Mouse (Mus musculus) olfactory bulb, adult 2 months (tissue): ENCODE data around the gene Micu2. TPM values are rescaled to one million over a fixed set of nuclear protein-coding genes. Genes with fewer than 3 reads are reported as not detected.

Experiments used
- H3K27ac ChIP-seq: fragments of 200-500 bp; 2 replicates; pipeline ENCODE4 v1.5.1; 2012; ENCODE audit warnings: low read depth, low read length; ENCODE audit not compliant: insufficient read depth
- H3K4me1 ChIP-seq: fragments of 200-500 bp; 2 replicates; pipeline ENCODE4 v1.6.1; 2012; ENCODE audit warnings: low read length; ENCODE audit not compliant: control insufficient read depth, insufficient read depth
- H3K4me3 ChIP-seq: fragments of 200-500 bp; 2 replicates; pipeline ENCODE4 v1.5.1; 2012; ENCODE audit warnings: mild to moderate bottlenecking, low read depth, low read length, moderate library complexity; ENCODE audit not compliant: insufficient read depth
- CTCF ChIP-seq: fragments of 200-500 bp; IDR thresholded peaks from 2 replicates; pipeline ENCODE4 v1.5.1; 2012; ENCODE audit warnings: low read depth, mild to moderate bottlenecking, low read length, moderate library complexity; ENCODE audit not compliant: insufficient read depth
- POLR2A ChIP-seq: fragments of 200-500 bp; IDR thresholded peaks from 2 replicates; pipeline ENCODE4 v1.6.1; 2012; ENCODE audit warnings: mild to moderate bottlenecking, low read depth, low read length, moderate library complexity; ENCODE audit not compliant: insufficient read depth
- WGBS: fragments of 180-500 bp; shearing (Covaris S2); methylation state at CpG from one replicate; pipeline ENCODE4 v1.1.7; 2018; 5-methylcytosine and 5-hydroxymethylcytosine counted together
- polyA plus RNA-seq: library from polyadenylated mRNA; stranded (reverse); fragments of >200 nt; gene quantifications from 2 replicates; pipeline ENCODE4 v1.2.4, GENCODE M21; 2012; ENCODE audit warnings: low replicate concordance; ENCODE audit not compliant: missing spikeins, insufficient read depth, insufficient read length

The Micu2 gene
- polyA plus RNA-seq = not detected in 2 replicates

DNA sequence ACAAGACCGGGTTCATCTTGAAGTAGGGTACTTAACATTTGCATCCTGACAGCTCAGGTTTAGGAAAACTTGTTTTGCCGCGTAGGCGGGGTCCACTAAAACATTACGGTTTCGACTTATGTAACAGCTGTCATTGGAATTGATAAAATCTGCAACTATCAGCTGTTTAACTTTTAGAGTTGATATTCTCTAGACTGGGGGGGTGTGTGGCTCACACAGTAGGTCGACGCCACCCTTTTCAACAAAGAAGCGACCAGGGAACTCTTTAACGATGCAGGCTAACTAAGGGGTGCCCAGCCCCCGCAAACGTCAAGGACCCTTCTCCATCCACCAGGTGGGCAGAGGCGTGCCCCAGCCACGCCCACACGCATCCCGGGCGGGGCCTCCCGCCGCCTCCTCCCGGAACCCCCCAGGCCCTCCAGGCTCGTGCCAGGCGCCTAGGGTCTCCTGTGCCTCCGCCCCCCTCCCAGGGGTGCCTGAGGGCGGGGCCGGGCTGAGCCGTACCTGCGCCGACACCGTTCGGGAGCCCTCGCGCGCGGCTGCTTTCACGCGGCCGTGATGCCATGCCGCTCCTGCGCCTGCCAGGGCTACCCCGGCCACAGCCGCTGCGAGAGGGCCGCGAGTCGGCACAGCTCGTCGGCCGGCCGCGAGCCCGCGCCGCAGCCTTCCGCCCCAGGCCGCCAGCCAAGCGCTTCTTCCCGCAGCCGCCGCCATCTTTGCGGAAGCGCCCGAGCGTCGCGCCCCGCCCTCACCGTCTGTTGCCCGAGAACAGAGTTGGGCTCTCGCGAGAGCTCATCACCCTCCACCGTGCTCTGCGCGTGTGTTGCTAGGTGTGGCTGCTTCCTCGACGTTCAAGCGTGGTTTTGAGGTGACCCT is at the start of gene Micu2:
TSS of gene Micu2 (minus strand) at position 737 of the 876 bp plus-strand sequence.
- peak within 1 kb of the TSS; percentile 64; the same call in 1 of the 2 replicates for H3K27ac ChIP-seq
- TF ChIP-seq POLR2A (peak; percentile 64; the same call in 1 of the 2 replicates), CTCF (no peak)
- WGBS = 2% methylated on average over 76 of the region's 76 CpGs

DNA sequence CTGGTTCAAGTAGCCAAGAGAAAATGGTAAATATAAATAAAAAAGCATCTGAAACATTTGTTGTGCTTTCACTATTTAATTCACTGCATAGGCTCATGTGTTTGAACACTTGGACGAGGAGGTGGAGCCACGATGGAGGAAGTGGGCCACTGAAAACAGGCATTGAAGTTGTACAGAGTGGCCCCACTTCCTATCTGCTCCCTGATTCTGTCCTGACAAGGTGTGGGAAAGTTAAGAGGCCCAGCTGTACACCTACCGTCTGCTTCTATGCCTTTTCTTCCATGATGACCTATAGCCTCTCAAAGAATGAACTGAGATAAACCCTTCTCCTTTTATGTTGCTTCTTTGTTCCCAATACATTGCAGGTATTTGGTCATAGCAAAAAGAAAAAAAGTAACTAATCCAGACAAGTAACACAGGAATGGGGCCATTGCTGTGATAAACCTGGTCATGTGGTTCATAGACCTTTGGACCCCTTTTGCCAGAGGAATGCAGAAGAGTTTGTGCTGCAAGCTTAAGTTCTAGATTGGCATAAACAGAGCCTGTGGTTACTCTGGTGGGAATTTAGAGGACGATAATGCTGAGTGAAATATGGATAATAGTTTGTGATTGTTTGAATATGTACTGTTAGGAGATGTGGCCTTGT is 47.7 kb upstream of the Micu2 start:
- Histone ChIP-seq H3K4me1 (no peaks in the 10 kb centered on the region), H3K27ac (no peak overlapping the region), H3K4me3 (no peak overlapping the region)
- no peak for TF ChIP-seq CTCF
- 92% methylated on average over 4 of the region's 4 CpGs for WGBS

More for the DNA sequence above, at the start of gene Micu2:
- H3K4me1 ChIP-seq = peaks cover 9% of the 10 kb centered on the region
- H3K4me3 ChIP-seq = peak within 1 kb of the TSS; percentile 70

DNA sequence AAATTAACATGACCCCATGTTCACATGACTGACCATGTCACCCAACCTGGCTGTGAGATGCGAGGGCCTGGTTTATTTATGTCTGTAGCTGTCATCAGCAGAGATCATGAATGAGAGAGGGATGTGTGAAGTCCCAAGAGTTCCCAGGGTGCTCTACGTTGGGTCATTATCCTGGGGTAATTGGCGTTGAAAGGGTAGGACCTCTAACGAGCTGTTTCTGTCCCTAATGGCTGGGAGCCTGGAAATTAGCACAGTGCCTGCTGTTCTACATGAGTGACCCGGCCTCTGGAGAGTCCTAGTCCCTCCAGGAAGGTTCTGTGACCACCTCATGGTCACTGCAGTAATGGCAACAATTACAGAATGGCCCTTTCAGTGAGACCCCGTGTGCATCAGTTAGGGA is 37.1 kb upstream of the Micu2 start:
- Histone ChIP-seq H3K4me3 (no peak overlapping the region), H3K4me1 (peaks cover 2% of the 10 kb centered on the region; the same call in 1 of the 2 replicates), H3K27ac (no peak overlapping the region)
- WGBS = 45% methylated on average over 6 of the region's 6 CpGs
- no peak for TF ChIP-seq POLR2A

DNA sequence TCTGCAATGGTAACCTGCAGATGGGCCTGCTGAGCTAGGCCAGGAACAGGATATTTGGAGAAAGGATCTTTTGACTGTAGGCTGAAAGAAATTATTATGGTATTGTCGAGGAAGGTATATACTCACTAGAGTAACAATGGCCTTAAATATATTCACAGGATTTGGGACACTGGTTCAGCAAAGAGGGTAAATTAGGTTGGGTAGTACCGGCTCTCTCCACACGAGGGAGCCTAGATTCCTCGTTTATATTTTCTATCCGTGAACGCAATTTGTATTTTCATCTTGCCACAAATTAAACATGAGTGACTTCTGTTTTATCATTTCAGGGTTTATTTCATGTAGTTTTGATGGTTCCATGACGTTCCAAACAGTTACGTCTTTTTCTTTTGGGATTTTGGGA is 35.5 kb upstream of the Micu2 start:
- Histone ChIP-seq H3K4me3 (no peak overlapping the region), H3K27ac (no peak overlapping the region), H3K4me1 (peaks cover 2% of the 10 kb centered on the region; the same call in 1 of the 2 replicates)
- 3% methylated on average over 8 of the region's 8 CpGs for WGBS
- TF ChIP-seq CTCF (no peak), POLR2A (no peak)

DNA sequence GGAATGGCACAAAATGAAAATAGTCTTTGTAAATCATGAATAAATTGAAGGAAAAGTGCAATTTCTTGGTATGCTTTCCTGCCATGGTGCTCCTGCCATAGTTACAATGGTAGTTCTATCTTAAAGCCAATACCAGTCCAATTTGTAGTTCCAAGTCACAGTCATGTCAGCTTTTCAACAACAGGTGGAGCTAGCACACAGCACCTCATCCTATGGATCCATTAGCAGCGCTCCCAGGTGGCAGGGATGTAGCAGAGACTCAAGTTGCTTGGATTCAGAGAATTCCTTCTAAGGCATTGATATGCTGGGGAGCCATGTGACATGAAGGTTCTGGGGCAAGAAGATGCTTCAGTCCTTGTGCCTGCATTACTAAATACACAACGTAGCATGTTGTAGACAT is 19.8 kb upstream of the Micu2 start:
- Histone ChIP-seq H3K4me3 (no peak overlapping the region), H3K27ac (no peak overlapping the region), H3K4me1 (no peaks in the 10 kb centered on the region)
- no peak for TF ChIP-seq CTCF
- TF ChIP-seq POLR2A = no peak
- WGBS = 53% methylated on average over 2 of the region's 2 CpGs

DNA sequence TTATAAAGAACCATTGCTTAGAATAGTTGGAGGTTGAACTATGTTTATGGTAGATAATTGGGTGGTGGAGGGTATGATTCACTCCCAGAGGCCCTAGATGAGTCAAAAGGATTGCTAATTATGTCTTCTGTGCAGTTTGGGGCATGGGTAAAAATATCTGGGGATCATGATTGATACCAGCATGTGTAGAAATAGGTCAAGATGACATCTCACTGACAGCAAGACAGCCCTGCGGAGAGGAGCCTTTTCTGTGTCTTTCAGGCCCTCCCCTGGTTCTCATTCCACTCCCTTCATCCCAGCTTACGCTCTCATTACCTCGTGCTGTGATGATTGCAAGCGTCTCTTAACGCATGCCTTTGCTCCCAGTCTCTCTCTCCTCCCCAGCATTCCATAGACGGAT is 4.8 kb upstream of the Micu2 start:
- H3K4me1 ChIP-seq = peaks cover 11% of the 10 kb centered on the region
- H3K4me3 ChIP-seq = no peak overlapping the region
- no peak for TF ChIP-seq CTCF
- TF ChIP-seq POLR2A = no peak
- WGBS = 40% methylated on average over 6 of the region's 6 CpGs
- H3K27ac ChIP-seq = peak overlapping the region; percentile 55

DNA sequence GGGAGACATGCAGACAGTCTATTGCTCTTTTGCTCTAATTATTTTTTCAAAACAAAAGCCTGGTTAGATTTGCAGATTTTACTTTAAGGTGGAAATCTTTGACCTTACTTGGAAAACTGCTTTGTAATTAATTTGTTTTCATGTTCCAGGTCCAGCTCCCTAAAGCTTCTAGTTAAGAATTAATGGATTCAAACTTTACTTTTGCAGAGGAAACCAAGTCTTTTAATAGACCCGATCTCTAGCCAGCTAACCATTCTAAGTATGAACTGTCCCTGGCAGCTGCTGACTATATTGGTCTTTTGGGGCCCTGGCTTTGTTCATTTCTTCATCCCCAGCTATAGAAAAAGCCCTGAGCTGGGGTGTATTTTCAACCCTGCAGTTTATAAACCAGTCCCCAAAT is 3.1 kb upstream of the Micu2 start:
- Histone ChIP-seq H3K27ac (no peak overlapping the region), H3K4me3 (no peak overlapping the region), H3K4me1 (peaks cover 14% of the 10 kb centered on the region)
- 29% methylated on average over 1 of the region's 1 CpGs for WGBS
- TF ChIP-seq POLR2A (no peak), CTCF (no peak)

DNA sequence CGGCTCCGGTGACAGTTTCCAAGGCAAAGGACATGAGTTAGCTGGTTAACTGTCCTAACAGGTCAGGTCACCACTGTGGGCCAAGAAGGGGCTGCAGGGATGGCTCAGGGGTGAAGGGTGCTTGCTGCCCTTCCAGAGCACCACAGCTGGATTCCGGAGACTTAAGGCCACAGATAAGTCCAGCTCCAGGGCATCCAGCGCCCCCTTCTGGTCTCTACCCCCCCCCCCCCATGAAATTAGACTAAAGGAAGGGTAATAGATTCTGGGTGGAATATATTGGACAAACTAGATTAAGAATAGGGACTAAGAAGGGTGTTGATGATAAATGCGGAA is 306 bp upstream of the Micu2 start:
- no peak for TF ChIP-seq CTCF
- no peak for TF ChIP-seq POLR2A
- peaks cover 13% of the 10 kb centered on the region for H3K4me1 ChIP-seq
- 36% methylated on average over 5 of the region's 5 CpGs for WGBS
- peak overlapping the region; percentile 70 for H3K4me3 ChIP-seq
- peak overlapping the region; percentile 64; the same call in 1 of the 2 replicates for H3K27ac ChIP-seq

DNA sequence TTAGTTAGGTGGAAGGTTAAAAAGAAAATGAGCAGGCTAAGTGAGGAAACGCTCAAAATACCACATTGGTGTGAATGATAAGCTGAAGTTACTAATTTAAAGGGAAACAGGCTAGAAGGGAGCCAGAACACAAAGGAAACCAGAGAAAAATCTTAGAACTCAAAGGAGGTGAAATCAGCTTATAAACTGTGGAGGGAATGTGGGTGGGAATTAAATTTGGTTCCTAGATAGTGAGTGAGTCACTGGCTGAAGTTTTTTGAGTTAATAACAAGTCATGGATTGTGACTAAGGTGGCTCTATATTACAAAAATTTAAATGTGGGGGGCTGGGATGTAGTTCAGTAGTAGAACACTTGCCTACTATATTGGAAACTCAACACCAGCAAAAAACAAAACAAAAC is 1.6 kb downstream of the Micu2 start:
- Histone ChIP-seq H3K4me1 (peaks cover 6% of the 10 kb centered on the region), H3K4me3 (no peak overlapping the region), H3K27ac (no peak overlapping the region)
- 17% methylated on average over 1 of the region's 1 CpGs for WGBS
- no peak for TF ChIP-seq POLR2A
